Mouse (Mus musculus): Measurements from ENCODE around the gene Prpf40a.

DNA sequence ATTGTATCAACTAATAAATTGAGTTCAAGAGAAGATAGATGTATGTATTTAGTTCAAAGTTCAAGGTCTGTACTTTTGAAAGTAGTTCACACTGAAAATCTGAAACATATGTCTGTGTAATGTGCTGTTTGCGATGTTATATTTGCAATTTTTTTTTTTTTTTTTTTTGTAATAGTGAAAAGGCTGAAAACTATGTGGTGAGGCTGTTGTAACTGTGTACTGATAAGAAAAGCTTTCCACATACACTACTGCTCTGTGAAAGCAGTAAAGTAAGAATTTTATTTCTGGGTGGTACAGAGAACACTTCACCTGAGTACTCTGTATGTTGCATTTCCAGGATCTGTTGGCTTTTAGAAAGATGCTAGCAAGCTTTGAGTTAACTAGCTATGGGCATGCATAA is 8.1 kb upstream of the Prpf40a start:
- TF ChIP-seq POLR2A (IDR thresholded peaks at IDR 0.05; ENCODE audit: extremely low read depth, insufficient read depth, low read length) = no peak
- TF ChIP-seq CTCF (IDR thresholded peaks at IDR 0.05; ENCODE audit: extremely low read depth, insufficient read depth, low read length) = no peak

Measured in cortical plate, adult 2 months (tissue).